Mouse (Mus musculus) cerebellum, adult 2 months (tissue): ENCODE measurements at regions not wholly inside any gene's neighbourhood (a gene's known extent, or its start where the extent isn't known, plus 50 kb on each side); places are given as distances from the start of the nearest gene placed in this dataset.

ENCODE experiments used
- CTCF ChIP-seq: fragments of 200-500 bp; IDR thresholded peaks from 2 replicates; pipeline ENCODE4 v1.5.1; 2011; ENCODE audit warnings: low read depth, mild to moderate bottlenecking, control low read depth, low read length, moderate library complexity, borderline replicate concordance; ENCODE audit not compliant: insufficient read depth
- POLR2A ChIP-seq: fragments of 200-500 bp; IDR thresholded peaks from 2 replicates; pipeline ENCODE4 v1.6.1; 2011; ENCODE audit warnings: low read length, control low read depth, borderline replicate concordance; ENCODE audit not compliant: insufficient read depth

GRCm38 (mm10) chr10:108072211-108072610 is 89.8 kb upstream of the Ppp1r12a start:
- TF ChIP-seq CTCF: no peak
- TF ChIP-seq POLR2A: no peak
